Mouse (Mus musculus) heart, embryonic 15.5 days (tissue): ENCODE results near the gene Efnb3. TPM values are rescaled to one million over a fixed set of nuclear protein-coding genes. Genes with fewer than 3 reads are reported as not detected.

Experiments
- ATAC-seq: fragments of 200-750 bp; cut with Nextera tagmentation; replicated peaks from 2 replicates; pipeline ENCODE4 v1.8.0; 2017; ENCODE audit warnings: low read depth, moderate TSS enrichment; ENCODE audit not compliant: insufficient number of reproducible peaks, insufficient read depth, low FRiP score
- H3K27ac ChIP-seq: fragments of 300-500 bp; sonication (generic); 2 replicates; pipeline ENCODE4 v1.5.1; 2015; ENCODE audit warnings: mild to moderate bottlenecking, inconsistent platforms
- H3K27me3 ChIP-seq: fragments of 300-500 bp; sonication (generic); 2 replicates; pipeline ENCODE4 v1.6.1; 2015; ENCODE audit warnings: inconsistent platforms
- H3K36me3 ChIP-seq: fragments of 300-500 bp; sonication (generic); 2 replicates; pipeline ENCODE4 v1.6.1; 2015; ENCODE audit warnings: mild to moderate bottlenecking, inconsistent platforms
- H3K4me1 ChIP-seq: fragments of 300-500 bp; sonication (generic); replicated peaks from 2 replicates; pipeline ENCODE4 v1.6.1; 2015; ENCODE audit warnings: inconsistent platforms
- H3K4me2 ChIP-seq: fragments of 300-500 bp; sonication (generic); 2 replicates; pipeline ENCODE4 v1.6.1; 2015; ENCODE audit warnings: inconsistent platforms, mild to moderate bottlenecking, moderate library complexity
- H3K4me3 ChIP-seq: fragments of 300-500 bp; sonication (generic); 2 replicates; pipeline ENCODE4 v1.5.1; 2015; ENCODE audit warnings: mild to moderate bottlenecking, inconsistent platforms
- H3K9ac ChIP-seq: fragments of 300-500 bp; sonication (generic); 2 replicates; pipeline ENCODE4 v1.6.1; 2015; ENCODE audit warnings: mild to moderate bottlenecking, inconsistent platforms
- H3K9me3 ChIP-seq: fragments of 300-500 bp; sonication (generic); replicated peaks from 2 replicates; pipeline ENCODE4 v1.6.1; 2016; ENCODE audit warnings: inconsistent platforms
- WGBS: fragments of 180-500 bp; shearing (Covaris S2); methylation state at CpG from one replicate; pipeline ENCODE4 v1.1.7; 2015; ENCODE audit warnings: mixed read lengths; 5-methylcytosine and 5-hydroxymethylcytosine counted together
- polyA plus RNA-seq: library from polyadenylated mRNA; unstranded; fragments of >200 nt; fragmentation: Nextera tagmentation; extraction: Ambion mirVana; gene quantifications from 2 replicates; pipeline ENCODE4 v1.2.1, GENCODE M21; 2015

Efnb3 gene
- polyA plus RNA-seq, result 53.8 and 59.7 TPM in 2 replicates

DNA sequence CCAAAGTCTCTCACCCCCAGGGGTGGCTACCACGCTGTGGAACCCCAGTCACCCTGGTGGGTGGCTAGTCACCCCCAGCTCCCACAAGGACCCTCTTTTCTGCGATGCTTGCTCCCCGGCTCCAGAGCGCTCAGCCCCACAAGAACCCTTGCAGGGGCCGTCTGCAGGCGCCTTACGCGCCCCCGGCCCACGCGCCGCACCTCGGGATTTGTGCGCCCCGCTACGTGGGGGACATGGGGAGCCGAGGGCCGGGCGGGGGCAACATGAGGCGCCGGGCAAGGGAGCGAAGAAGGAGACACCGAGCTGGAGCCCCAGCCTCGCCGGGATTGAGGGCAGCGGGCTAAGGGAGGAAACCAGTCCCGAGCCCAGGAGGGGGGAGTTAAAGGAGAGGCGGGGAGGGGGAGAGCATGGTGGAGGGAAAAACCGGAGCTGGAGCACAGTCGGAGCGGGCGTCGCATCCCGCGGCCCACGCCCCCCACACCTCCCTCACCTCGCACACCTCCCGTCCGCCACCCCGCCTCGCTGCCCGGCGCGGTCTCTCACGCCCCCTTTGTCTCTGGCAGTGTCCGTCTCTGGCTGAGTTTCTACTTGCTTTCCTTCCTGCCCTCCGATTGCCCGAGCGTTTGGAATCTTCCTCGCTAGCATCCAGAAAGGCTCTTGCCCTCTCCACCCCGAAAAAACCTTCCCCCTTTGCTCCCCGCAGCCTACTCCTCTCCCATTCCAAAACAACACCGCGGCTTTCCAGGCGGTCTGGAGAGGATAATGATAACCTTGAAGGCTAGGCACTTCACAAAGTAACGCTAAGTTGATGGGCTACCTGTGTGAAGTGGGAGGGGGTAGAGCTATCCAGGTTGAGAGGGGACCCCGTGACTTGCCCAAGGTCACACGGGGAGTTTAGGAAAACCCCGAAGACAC, at the start of gene Efnb3:
Gene Efnb3, minus strand, starts transcription at position 355 of the 915 bp plus-strand sequence.
- 2% methylated on average over 51 of the region's 59 CpGs for WGBS
- H3K4me3 ChIP-seq, result peak within 1 kb of the TSS; percentile 73
- ATAC-seq, result peak; percentile 44
- peak within 1 kb of the TSS; percentile 97 for H3K27ac ChIP-seq
- peak within 1 kb of the TSS; percentile 97 for H3K4me2 ChIP-seq
- H3K36me3 ChIP-seq, result peaks cover 13% of the 10 kb centered on the region; the same call in 1 of the 2 replicates
- no peaks in the 10 kb centered on the region for H3K9me3 ChIP-seq
- peaks cover 8% of the 10 kb centered on the region; the same call in 1 of the 2 replicates for H3K27me3 ChIP-seq
- H3K4me1 ChIP-seq, result peaks cover 40% of the 10 kb centered on the region
- peak within 1 kb of the TSS; percentile 88 for H3K9ac ChIP-seq

GRCm38 (mm10) chr11:69609416-69609815, 49.4 kb upstream of the Efnb3 start:
- Histone ChIP-seq H3K4me1 (peaks cover 21% of the 10 kb centered on the region), H3K36me3 (no peaks in the 10 kb centered on the region), H3K27me3 (no peaks in the 10 kb centered on the region), H3K9ac (no peak overlapping the region), H3K27ac (no peak overlapping the region), H3K4me2 (no peak overlapping the region), H3K9me3 (no peaks in the 10 kb centered on the region), H3K4me3 (no peak overlapping the region)
- WGBS, result 60% methylated on average over 7 of the region's 7 CpGs
- no peak for ATAC-seq

DNA sequence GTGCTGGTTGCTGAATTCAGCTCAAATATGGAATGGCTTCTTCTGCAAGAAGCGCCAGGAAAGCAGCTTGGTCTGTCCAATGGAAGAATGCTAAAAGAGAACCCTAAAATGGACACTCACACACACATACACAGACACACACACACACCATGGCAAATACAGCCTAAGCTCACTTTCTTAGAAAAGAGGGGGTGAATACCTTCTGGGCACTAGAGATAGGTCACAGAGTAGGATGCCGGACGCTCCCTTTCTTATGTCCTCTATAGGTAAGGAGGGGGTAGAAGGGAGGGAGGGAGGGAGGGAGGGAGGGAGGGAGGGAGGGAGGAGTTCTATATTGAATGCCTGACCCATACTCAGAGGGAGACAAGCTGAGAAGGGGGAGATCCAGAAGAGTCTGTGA, 48.5 kb upstream of the Efnb3 start:
- Histone ChIP-seq H3K4me3 (no peak overlapping the region), H3K9ac (no peak overlapping the region), H3K4me1 (peaks cover 26% of the 10 kb centered on the region), H3K27ac (no peak overlapping the region), H3K9me3 (no peaks in the 10 kb centered on the region), H3K27me3 (no peaks in the 10 kb centered on the region), H3K36me3 (no peaks in the 10 kb centered on the region), H3K4me2 (no peak overlapping the region)
- no peak for ATAC-seq
- 84% methylated on average over 3 of the region's 3 CpGs for WGBS

DNA sequence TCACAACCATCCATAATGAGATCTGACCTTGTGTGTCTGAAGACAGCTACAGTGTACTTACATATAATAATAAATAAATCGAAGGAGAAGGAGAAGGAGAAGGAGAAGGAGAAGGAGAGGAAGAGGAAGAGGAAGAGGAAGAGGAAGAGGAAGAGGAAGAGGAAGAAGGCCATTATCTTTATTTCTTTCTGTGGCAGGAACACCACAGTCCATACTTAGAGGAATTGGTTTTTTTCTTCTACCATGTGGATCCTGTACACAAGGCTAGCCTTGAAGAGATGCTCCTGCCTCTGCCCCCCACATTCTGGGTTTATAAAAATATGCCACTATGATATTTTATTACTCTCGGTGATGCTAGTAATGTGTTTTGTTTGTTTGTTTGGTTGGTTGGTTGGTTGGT, 46.8 kb upstream of the Efnb3 start:
- ATAC-seq, result no peak
- H3K36me3 ChIP-seq, result no peaks in the 10 kb centered on the region
- H3K9me3 ChIP-seq, result no peaks in the 10 kb centered on the region
- H3K27me3 ChIP-seq, result no peaks in the 10 kb centered on the region
- no peak overlapping the region for H3K4me2 ChIP-seq
- no peak overlapping the region for H3K9ac ChIP-seq
- no peak overlapping the region for H3K27ac ChIP-seq
- H3K4me3 ChIP-seq, result no peak overlapping the region
- peaks cover 37% of the 10 kb centered on the region for H3K4me1 ChIP-seq
- WGBS, result 78% methylated on average over 2 of the region's 2 CpGs

- ATAC-seq, result no peak
- Histone ChIP-seq H3K36me3 (no peaks in the 10 kb centered on the region), H3K4me2 (peak overlapping the region; percentile 99), H3K9me3 (no peaks in the 10 kb centered on the region), H3K9ac (peak overlapping the region; percentile 48; the same call in 1 of the 2 replicates), H3K4me1 (peaks cover 41% of the 10 kb centered on the region), H3K4me3 (peak overlapping the region; percentile 68), H3K27me3 (no peaks in the 10 kb centered on the region), H3K27ac (0 out of 2 replicates have a peak overlapping the region, but pooled peaks have one; percentile 26)
- WGBS, result 70% methylated on average over 2 of the region's 2 CpGs
Measured at GRCm38 (mm10) chr11:69606491-69606795, 46.4 kb upstream of the Efnb3 start.

DNA sequence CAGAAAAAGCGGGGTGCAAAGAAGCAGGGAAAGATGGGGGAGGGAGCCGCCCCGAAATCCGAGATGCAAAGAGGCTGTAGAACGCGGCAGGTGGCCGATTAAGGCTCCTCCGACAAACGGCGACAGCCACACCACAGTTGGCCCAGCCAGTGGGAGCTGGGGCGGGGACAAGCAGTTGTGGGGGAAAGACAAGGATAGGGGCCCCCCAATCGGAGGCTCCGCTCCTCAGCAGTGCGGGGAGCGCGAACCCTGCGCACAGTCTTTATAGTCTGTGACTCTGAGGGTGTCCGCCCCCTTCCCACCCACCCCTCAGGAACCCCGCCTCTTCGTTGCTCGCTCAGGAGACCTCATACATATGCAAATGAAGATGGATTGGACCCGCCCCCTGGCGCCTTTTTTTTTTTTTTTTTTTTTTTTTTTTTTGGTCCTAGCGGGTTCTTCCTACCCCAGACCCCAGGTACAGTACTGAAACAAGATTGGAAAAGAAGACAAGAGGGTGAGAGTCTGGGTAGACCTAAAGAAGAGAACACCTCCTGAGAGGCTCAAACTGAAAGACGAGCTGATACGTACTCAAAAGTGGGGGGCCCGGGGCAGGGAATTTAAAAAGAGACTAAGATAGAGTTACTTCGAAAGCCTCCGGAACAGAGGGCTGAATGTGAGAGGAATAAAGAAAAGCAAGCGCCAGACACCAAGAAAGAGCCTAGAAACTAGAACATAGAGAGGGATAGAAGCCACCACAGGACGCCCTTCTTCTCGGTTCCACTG, 45.9 kb upstream of the Efnb3 start, which contains the start of gene Atp1b2:
Gene Atp1b2, minus strand, starts transcription at position 217 of the 765 bp plus-strand sequence.
- Histone ChIP-seq H3K4me3 (peak within 1 kb of the TSS; percentile 68), H3K9ac (peak within 1 kb of the TSS; percentile 78), H3K36me3 (no peaks in the 10 kb centered on the region), H3K4me2 (peak within 1 kb of the TSS; percentile 99), H3K27ac (peak within 1 kb of the TSS; percentile 82), H3K27me3 (no peaks in the 10 kb centered on the region), H3K9me3 (no peaks in the 10 kb centered on the region), H3K4me1 (peaks cover 47% of the 10 kb centered on the region)
- 2% methylated on average over 32 of the region's 32 CpGs for WGBS
- peak; percentile 88 for ATAC-seq

DNA sequence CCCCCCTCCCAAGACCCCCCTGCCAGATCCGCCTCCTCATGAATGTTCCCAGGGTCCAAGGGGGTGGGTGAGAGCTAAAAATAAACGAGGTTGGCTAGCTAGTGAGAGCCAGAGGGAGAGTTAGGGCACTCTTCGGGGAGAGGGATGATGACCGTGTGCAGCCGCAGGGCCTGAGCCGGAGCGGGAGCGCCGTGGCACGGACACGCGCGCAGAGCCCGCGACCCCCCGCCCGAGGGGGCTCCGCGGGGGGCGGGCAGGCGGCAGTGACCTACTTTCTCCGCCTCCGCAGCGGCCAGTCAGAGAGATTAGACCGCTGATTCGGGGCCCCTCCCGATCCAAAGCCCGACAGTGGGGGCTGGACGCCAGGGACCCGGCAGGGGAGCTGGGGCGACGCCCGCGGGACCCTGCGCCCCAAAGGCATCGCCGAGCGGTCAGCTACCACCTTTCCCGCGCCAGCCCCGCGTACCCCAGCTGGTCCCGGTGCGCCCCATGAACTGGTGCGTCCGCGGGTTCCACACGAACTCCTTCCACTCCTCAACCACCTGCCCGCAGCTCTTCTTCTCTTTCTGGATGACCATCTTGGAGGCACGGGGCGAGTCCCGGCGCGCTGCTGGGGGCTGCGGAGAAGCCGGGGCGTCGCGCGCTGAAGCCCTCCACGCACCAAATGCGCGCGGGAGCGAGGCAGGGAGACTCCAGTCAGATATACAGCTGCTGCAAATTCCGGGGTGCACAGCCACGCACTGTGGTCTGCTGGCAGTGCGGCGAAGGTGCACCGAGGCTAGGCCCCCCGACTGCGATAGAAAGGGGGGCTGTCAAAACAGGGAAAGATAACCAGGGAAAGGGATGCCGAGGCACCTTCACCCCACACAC, 45.0 kb upstream of the Efnb3 start:
- Histone ChIP-seq H3K9ac (peak overlapping the region; percentile 78), H3K4me3 (peak overlapping the region; percentile 68), H3K4me2 (peak overlapping the region; percentile 99), H3K27me3 (no peaks in the 10 kb centered on the region), H3K36me3 (no peaks in the 10 kb centered on the region), H3K9me3 (no peaks in the 10 kb centered on the region), H3K27ac (peak overlapping the region; percentile 82), H3K4me1 (peaks cover 55% of the 10 kb centered on the region)
- WGBS, result under 1% methylated on average over 73 of the region's 73 CpGs
- ATAC-seq, result peak; percentile 45; the same call in 1 of the 2 replicates

GRCm38 (mm10) chr11:69604347-69604746, 44.3 kb upstream of the Efnb3 start:
- peaks cover 62% of the 10 kb centered on the region for H3K4me1 ChIP-seq
- H3K27me3 ChIP-seq, result no peaks in the 10 kb centered on the region
- H3K9ac ChIP-seq, result peak overlapping the region; percentile 78
- peak overlapping the region; percentile 99 for H3K4me2 ChIP-seq
- no peaks in the 10 kb centered on the region for H3K9me3 ChIP-seq
- H3K27ac ChIP-seq, result peak overlapping the region; percentile 82
- no peak for ATAC-seq
- no peaks in the 10 kb centered on the region for H3K36me3 ChIP-seq
- peak overlapping the region; percentile 68 for H3K4me3 ChIP-seq
- WGBS, result 51% methylated on average over 3 of the region's 3 CpGs

DNA sequence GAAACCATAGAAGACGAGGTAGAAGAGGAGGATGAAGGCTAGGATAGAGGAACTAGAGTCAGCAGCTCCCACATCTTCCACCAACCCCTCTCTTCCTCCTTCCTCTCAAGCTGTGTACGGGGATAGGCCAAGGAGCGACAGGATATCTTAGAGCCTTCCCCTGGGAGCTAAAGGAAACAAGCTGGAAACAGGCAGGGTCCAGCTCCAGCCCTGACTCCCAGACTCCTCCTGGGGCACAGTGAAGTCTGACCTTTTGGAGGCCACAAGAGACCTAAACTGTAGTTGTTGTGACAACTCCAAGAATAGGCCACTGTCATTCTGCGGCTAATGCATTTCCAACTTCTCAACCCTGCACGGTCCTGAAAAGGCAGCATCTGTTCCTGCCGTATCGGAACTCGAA, 43.5 kb upstream of the Efnb3 start:
- 0 out of 2 replicates have a peak overlapping the region, but pooled peaks have one; percentile 68 for H3K4me3 ChIP-seq
- no peaks in the 10 kb centered on the region for H3K9me3 ChIP-seq
- H3K9ac ChIP-seq, result no peak overlapping the region
- peak overlapping the region; percentile 82 for H3K27ac ChIP-seq
- H3K4me1 ChIP-seq, result peaks cover 65% of the 10 kb centered on the region
- no peaks in the 10 kb centered on the region for H3K27me3 ChIP-seq
- no peaks in the 10 kb centered on the region for H3K36me3 ChIP-seq
- ATAC-seq, result no peak
- 72% methylated on average over 8 of the region's 8 CpGs for WGBS
- H3K4me2 ChIP-seq, result peak overlapping the region; percentile 99; the same call in 1 of the 2 replicates

DNA sequence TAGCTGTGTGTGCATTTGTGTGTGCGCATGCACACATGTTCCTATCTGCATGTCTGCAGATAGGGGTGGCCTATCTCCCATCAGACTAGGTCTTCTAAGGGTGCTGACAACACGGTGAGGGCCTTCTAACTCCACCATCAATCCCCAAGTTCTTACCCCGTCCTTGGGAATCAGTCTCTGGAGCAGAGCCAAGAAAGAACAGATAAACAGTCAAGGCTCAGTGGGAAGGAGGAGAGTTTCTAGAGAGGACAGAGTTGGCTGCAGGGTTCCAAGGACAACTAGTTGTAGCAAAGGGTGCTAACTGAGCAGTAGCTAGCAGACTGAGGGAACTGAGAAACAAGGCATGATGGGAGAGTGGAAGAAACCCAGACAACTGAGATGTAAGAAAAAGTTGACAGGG, 41.8 kb upstream of the Efnb3 start:
- no peak for ATAC-seq
- Histone ChIP-seq H3K9me3 (no peaks in the 10 kb centered on the region), H3K27ac (no peak overlapping the region), H3K9ac (no peak overlapping the region), H3K4me1 (peaks cover 65% of the 10 kb centered on the region), H3K36me3 (no peaks in the 10 kb centered on the region), H3K27me3 (no peaks in the 10 kb centered on the region), H3K4me2 (no peak overlapping the region), H3K4me3 (no peak overlapping the region)
- WGBS, result 32% methylated on average over 3 of the region's 3 CpGs
